Mouse (Mus musculus): Measurements from ENCODE around the gene Gm6465. TPM values are rescaled to one million over a fixed set of nuclear protein-coding genes. Genes with fewer than 3 reads are reported as not detected.

Gene Gm6465
- not detected for polyA plus RNA-seq (2015; fragmentation: Illumina TruSeq; extraction: RNeasy Lipid Tissue Mini Kit (QIAGEN cat#74804); ENCODE audit: low read depth, low replicate concordance)

GRCm38 (mm10) chr5:11845239-11845638 lies at the start of gene Gm6465:
TSS of gene Gm6465 (plus strand) at chr5:11845539.

Other genes with a start within 250 kb of the Gm6465 start
- gene Gm8922, start 163.6 kb upstream of the Gm6465 start, polyA plus RNA-seq (2015; fragmentation: Illumina TruSeq; extraction: RNeasy Lipid Tissue Mini Kit (QIAGEN cat#74804); ENCODE audit: low read depth, low replicate concordance): not detected
- not detected for gene Gm8926, start 75.0 kb upstream of the Gm6465 start, polyA plus RNA-seq (2015; fragmentation: Illumina TruSeq; extraction: RNeasy Lipid Tissue Mini Kit (QIAGEN cat#74804); ENCODE audit: low read depth, low replicate concordance)
- gene 4933402N22Rik, start 72.5 kb downstream of the Gm6465 start, polyA plus RNA-seq (2015; fragmentation: Illumina TruSeq; extraction: RNeasy Lipid Tissue Mini Kit (QIAGEN cat#74804); ENCODE audit: low read depth, low replicate concordance): not detected